Mouse (Mus musculus) heart, postnatal 10 days (tissue): ENCODE results near the gene Ifna9. TPM values are rescaled to one million over a fixed set of nuclear protein-coding genes. Genes with fewer than 3 reads are reported as not detected.
A peak's percentile ranks its signal among the peaks of the same experiment; 100 is the strongest.
"Not testable (repeated sequence)": the region's sequence is repeated elsewhere in the genome, so short reads cannot be mapped to it uniquely, and the experiment has no call there.

Experiments
- DNase-seq, 2 experiments: peaks; one replicate each; pipeline ENCODE4 v3.0.0; 2021
- intact Hi-C: fragments of 180-260 bp; cut with DNase I; formaldehyde crosslinking; loops from one replicate; pipeline ENCODE4 v1.15.1; 2025
- total RNA-seq, 2 experiments: library from RNA; stranded (reverse); gene quantifications; 2 replicates each; pipeline ENCODE4 v1.2.3; 2021

The Ifna9 gene
- not detected for total RNA-seq

DNA sequence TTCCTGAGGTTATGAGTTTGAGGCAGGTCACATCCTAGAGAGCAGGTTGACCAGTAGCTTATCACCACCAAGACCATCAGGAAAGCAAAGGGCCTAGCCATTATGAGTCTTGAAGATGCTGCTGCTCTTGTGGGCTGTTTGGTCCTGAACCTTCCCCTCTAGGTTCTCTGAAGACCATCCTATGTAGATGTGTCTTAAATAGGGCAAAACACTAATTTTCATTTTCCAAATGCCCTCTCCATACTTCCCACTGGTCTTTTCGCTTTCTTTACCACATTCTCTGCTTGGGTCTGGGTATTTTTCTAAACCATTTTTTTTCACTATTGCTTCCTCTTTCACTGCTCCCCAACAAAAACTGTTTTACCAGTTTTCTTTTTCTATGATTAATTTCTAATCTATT is at the start of gene Ifna9:
TSS of gene Ifna9 (minus strand) at position 101 of the 400 bp plus-strand sequence.
- DNase-seq = no peak
- intact Hi-C loops = no loop called here

DNA sequence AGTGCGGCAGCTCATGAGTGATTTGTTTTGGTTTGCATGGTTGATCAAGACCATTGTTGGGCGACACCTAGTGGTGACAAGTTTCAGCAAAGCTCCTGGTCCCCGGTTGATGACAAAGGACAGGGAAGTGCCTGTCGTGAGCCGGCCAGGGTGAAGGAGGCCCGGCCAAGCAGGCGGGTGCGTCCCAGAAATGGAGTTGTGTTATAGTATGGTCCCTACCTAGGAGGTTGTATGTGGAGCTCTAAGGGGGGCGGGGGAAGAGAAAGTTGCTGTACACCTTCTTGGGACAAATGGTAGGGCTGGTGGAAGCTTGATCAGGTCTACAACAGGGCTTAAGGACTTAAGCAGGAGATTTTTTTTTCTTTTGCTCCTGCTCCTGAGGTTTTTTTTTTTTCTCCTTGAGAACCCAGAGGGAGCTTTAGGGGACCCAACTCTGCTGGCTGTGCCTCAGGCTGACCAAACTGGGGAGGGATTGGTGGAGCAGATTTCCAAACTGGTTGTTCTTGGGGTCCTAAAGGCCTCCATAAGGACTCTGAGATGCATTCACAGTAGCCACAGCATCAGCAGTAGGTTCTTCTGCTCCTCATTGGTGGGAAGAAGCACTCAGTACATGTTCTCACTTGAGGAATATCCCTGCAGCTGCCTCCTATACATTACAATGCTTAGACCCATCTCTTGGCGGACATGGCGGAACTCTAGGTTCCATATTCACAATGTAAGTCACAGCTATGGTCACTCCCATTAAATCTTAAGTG is 49.1 kb upstream of the Ifna9 start:
- intact Hi-C loops = loop anchor here (2.0 to 10.0 kb wide), 2 partner anchors 90 to 856 kb away; no protein-coding TSS in a partner anchor
- peak; percentile 96 to 100 for DNase-seq

DNA sequence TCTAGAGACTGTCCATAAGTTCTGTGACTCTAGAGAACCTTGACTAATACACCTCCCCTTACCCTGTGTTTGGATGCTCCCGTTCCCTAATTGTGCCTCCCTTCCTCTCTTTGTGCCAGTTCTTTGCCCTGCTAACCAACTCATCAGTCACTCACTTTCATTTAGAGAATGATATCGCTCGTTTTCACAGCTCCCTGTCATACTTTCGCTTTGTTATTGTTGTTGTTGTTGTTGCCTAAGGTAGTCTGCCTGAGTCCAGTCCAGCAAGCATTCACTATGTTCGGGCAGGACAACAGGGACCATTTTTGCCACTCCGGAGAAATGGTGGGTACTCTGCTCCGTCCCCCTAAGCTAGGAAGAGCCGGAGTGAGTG is 48.5 kb upstream of the Ifna9 start:
- intact Hi-C loops = loop anchor here (2.0 to 10.0 kb wide), 2 partner anchors 90 to 856 kb away; no protein-coding TSS in a partner anchor
- no peak for DNase-seq

DNA sequence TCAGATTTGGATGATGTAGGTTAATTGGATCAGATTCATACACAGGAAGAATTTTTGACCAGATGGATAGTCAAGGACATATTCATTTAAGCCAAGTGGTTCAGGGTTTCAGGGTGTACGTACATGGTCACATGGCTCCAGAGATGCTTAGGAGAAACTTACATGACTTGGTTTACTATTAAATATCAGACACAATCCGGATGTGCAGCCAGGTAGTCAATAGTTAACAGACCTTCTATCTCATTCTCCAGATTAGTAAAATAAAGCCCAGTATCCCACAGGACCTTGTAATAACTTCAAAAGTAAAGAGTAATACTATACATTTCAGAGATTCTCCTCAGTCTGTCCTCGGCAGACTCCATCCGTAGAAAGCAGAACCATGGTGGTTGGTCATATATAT is 42.1 kb upstream of the Ifna9 start, which contains the start of gene C87499:
TSS of gene C87499 (minus strand) at position 101 of the 400 bp plus-strand sequence.
- intact Hi-C loops = no loop called here

DNA sequence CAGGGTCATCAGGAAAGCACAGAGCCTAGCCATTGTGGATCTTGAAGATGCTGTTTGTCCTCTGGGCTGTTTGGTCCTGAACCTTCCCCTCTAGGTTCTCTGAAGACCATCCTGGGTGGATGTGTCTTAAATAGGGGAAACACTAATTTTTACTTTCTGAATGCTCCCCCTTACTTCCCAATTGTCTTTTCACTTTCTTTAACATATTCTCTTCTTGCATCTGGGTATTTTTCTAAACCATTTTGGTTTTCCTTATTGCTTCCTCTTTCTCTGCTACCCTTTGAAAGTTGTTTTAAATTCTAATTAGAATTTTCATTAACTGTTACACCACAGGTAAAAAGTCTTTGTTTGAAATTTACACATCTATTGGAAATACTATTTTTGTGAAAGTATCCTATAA is 11.1 kb upstream of the Ifna9 start, which contains the start of gene Ifna12:
TSS of gene Ifna12 (minus strand) at position 101 of the 400 bp plus-strand sequence.
- DNase-seq = no peak
- intact Hi-C loops = no loop called here

More for the DNA sequence above, 42.1 kb upstream of the Ifna9 start, which contains the start of gene C87499:
- no peak for DNase-seq

DNA sequence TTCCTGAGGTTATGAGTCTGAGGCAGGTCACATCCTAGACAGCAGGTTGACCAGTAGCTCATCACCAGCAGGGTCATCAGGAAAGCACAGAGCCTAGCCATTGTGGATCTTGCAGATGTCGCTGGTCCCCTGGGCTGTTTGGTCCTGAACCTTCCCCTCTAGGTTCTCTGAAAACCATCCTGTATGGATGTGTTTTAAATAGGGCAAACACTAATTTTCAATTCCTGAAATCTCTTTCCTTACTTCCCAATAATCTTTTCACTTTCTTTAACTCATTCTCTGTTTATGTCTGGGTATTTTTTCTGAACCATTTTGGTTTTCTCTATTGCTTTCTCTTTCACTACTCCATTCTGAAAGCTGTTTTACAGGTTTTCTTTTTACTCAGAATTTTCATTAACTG is 20.5 kb downstream of the Ifna9 start, which contains the start of gene Ifna14:
TSS of gene Ifna14 (minus strand) at position 101 of the 400 bp plus-strand sequence.
- intact Hi-C loops = no loop called here
- no peak for DNase-seq

DNA sequence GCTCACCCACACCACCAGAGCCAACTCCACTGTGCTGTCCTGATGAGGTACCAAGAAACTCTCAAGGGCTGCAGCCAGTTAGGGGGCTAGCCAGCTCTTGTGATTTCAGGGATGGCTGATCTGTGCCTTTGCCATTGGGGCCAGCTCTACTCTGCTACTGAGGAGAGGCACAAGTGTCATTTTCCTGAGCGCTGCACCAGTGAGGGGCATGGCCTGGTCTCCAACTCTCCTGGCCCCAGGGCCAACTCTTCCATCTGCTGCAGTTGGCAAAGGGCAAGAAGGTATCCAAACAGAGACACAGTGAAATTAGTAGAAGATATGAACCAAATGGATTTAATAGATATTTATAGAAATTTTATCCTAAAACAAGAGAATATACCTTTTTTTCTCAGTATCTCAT is 30.4 kb downstream of the Ifna9 start:
- no peak for DNase-seq
- intact Hi-C loops = no loop called here

DNA sequence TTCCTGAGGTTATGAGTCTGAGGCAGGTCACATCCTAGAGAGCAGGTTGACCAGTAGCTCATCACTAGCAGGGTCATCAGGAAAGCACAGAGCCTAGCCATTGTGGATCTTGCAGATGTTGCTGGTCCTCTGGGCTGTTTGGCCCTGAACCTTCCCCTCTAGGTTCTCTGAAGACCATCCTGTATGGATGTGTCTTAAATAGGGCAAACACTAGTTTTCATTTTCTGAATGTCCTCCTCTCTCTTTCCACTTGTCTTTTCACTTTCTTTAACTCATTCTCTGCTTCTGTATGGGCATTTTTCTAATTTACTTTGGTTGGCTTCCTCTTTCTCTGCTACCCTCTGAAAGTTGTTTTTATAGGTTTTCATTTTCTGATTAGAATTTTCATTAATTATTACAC is 34.0 kb downstream of the Ifna9 start, which contains the start of gene Ifna15:
TSS of gene Ifna15 (minus strand) at position 101 of the 400 bp plus-strand sequence.
- DNase-seq, intact Hi-C loops: not testable (repeated sequence)

DNA sequence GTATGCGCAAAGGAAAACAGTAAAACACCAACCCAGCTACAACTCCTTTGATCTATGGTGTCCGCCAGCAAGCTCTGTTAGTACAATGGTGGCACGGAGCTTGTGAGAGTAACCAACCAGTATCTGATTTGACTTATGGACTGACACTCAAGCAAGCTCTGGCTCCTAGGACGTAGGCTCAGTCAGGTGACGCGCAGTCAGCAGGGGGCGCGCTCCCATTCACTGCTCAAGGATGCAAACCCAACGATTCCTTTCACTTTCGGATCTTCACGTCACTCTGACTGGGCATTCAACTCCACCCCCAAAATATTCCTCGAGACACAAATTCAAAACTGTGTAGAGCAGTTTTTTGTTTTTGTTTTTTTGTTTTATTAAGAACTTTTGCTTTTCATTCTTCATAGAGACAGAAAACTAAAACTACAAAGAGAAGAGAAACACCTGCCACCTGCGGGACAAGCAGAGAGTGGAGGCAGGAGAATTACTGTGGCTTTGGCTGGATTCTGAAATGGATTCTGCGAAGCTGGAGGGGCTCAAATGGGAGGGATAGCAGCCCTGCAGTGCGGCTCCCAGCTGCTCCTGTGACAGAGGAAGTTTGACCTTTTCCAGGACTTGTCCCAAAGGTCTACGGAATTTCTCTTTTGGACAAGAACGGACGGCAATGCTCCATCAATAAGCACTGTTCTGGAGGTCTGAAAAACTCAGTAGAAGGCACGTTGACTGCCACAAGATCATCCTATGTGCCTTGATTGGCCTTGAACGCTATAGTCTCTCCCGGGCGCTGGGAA is 41.8 kb downstream of the Ifna9 start:
- DNase-seq = peak; percentile 75 to 84
- intact Hi-C loops = loop anchor here (2.0 kb wide), 1 partner anchor 90 kb away; no protein-coding TSS in a partner anchor

DNA sequence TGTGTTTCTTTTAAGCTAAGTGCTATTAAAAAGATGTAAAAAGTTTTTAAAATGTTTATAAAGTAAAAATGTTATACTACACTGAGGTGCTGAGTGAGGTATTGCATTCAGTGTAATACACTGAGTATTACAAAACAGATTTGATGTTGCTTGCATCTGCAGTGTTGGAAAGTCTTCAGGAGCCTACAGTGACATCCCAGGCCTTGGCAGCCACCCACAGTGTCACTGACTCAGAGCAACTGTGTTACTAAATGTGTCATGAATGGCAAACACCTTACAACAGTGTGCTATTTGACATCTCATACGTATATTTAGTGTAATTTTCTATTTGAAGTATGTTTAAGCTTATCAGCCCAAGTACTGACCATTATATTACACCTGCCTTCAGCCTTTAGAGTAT is 44.2 kb downstream of the Ifna9 start:
- DNase-seq = no peak
- intact Hi-C loops = no loop called here

DNA sequence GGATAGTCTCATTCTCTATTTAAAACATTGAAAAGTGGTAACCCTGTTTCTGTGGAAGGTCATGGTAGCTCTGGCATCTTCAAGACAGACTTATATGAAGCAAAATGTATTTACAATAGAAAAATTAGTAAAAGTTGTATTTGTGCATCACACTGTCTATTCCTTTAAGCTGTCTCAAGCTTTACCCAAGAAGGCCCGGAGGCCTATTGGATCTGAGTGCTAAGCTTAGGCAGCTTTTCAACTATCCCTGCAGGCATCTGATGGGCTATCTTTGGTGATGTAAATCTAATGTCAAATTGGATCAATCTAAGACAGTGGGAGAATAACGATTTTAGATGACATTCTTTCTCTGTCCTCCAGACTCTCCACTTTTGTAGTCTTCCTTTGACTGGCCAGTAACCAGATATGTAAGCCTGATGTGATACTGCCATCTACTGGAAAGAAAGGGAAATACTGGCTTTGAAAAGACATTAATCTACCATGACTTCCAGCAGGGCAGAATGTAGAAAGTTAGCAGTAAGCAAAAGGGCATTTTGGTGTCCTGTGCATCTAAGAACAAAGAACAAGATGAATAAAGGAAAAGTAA is 48.4 kb downstream of the Ifna9 start:
- peak; percentile 51 to 71 for DNase-seq

More for the DNA sequence above, 48.4 kb downstream of the Ifna9 start:
- intact Hi-C loops = loop anchor here (1.0 to 5.0 kb wide), 6 partner anchors 20 to 1175 kb away; no protein-coding TSS in a partner anchor

Other genes with a start within 250 kb of the Ifna9 start
- gene Hacd4, start 153.5 kb downstream of the Ifna9 start, total RNA-seq = 1 to 10 TPM; 4.9 to 6.0 TPM
- gene Ifnb1, start 69.6 kb downstream of the Ifna9 start, total RNA-seq = not detected
- not detected for gene Ifna15, start 34.1 kb downstream of the Ifna9 start, total RNA-seq
- not detected for gene Ifna14, start 20.6 kb downstream of the Ifna9 start, total RNA-seq
- not detected for gene Ifna12, start 11.0 kb upstream of the Ifna9 start, total RNA-seq
- not detected for gene C87499, start 42.0 kb upstream of the Ifna9 start, total RNA-seq
- gene Ifna13, start 52.1 kb upstream of the Ifna9 start, total RNA-seq = not detected
- gene Ifna16, start 84.5 kb upstream of the Ifna9 start, total RNA-seq = not detected
- gene Ifna2, start 91.5 kb upstream of the Ifna9 start, total RNA-seq = not detected
- not detected for gene Ifnab, start 99.0 kb upstream of the Ifna9 start, total RNA-seq
- gene Gm26566, start 129.4 kb upstream of the Ifna9 start, total RNA-seq = under 1 TPM; 0.50 TPM
- gene Klhl9, start 130.1 kb upstream of the Ifna9 start, total RNA-seq = 10 to 100 TPM; 82.6 to 87.1 TPM
- gene Gm13271, start 162.5 kb upstream of the Ifna9 start, total RNA-seq = not detected
- gene Gm13283, start 167.7 kb upstream of the Ifna9 start, total RNA-seq = not detected
- not detected for gene Gm13290, start 181.4 kb upstream of the Ifna9 start, total RNA-seq
- gene Gm13289, start 184.5 kb upstream of the Ifna9 start, total RNA-seq = not detected
- gene Gm13272, start 187.5 kb upstream of the Ifna9 start, total RNA-seq = not detected
- not detected for gene Ifnz, start 189.7 kb upstream of the Ifna9 start, total RNA-seq
- gene Gm13276, start 193.3 kb upstream of the Ifna9 start, total RNA-seq = not detected
- not detected for gene Gm13277, start 196.2 kb upstream of the Ifna9 start, total RNA-seq
- gene Gm13278, start 199.2 kb upstream of the Ifna9 start, total RNA-seq = not detected
- not detected for gene Gm13275, start 202.1 kb upstream of the Ifna9 start, total RNA-seq
- gene Gm13279, start 205.0 kb upstream of the Ifna9 start, total RNA-seq = not detected
- gene Gm13285, start 207.3 kb upstream of the Ifna9 start, total RNA-seq = under 1 TPM; 0.31 to 0.40 TPM
- gene Gm13287, start 210.9 kb upstream of the Ifna9 start, total RNA-seq = not detected
- not detected for gene Gm13288, start 213.1 kb upstream of the Ifna9 start, total RNA-seq
- gene Ifna7, start 223.8 kb upstream of the Ifna9 start, total RNA-seq = not detected
- gene Ifna11, start 227.6 kb upstream of the Ifna9 start, total RNA-seq = not detected
- gene Ifna6, start 235.0 kb upstream of the Ifna9 start, total RNA-seq = not detected
- gene Ifna5, start 243.1 kb upstream of the Ifna9 start, total RNA-seq = not detected
- gene Ifna4, start 249.5 kb upstream of the Ifna9 start, total RNA-seq = not detected